Comparison of ENCODE assay signal across 8 mouse cellular contexts in the genomic region with DNA sequence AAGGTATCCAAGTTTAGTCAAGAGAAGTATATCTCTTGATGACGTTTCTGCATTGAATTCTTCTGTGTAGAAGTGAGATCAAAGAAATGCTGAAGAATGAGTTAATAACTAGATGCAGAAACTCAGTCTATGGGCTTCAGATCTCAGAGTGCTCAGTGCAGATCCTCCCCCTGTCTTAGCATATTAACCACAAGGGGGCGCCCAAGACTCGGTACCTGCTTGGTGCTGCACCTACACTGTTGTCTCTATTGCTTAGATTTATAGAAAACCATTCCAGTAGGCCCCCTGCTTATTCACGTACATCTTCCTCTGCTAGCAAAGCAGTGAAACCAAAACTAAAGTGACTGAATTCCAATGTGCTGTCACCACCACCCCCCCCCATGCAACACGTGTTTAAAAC.
DNase-seq lines count a peak whose midpoint lies in the region; ATAC-seq and TF ChIP-seq lines count a peak whose summit lies in the region.

No protein-coding gene starts in this region.

- peak; percentile 52 to 55 for DNase-seq in B cell, adult 2 months
- peak; percentile 6 for DNase-seq in Patski (ENCODE audit: low read depth, low spot score)
- peak; percentile 86 for DNase-seq in cerebellum, adult 9-10 months
- DNase-seq in kidney, postnatal 10 days: peak; percentile 80
- peak; percentile 7 for DNase-seq in liver, embryonic 13.5 days
- peak; percentile 13 for DNase-seq in yolk sac, embryonic 10.5 days (ENCODE audit: low spot score)

- H3K4me2 ChIP-seq in liver, embryonic 13.5 days: no peak overlapping the region
- H3K4me2 ChIP-seq in neural tube, embryonic 14.5 days (ENCODE audit: low read depth, low read length): no peak overlapping the region

- POLR2A ChIA-PET in Patski (lab: Charles Lee): interaction anchor here (0.6 kb wide), 1 partner anchor 75 kb away, joined by 5 read pairs; no protein-coding TSS in a partner anchor

- H3K36me3 ChIP-seq in liver, embryonic 13.5 days: no peaks in the 10 kb centered on the region
- no peaks in the 10 kb centered on the region for H3K36me3 ChIP-seq in neural tube, embryonic 14.5 days (ENCODE audit: control insufficient read depth, insufficient read depth, low read length)

- H3K27me3 ChIP-seq in Patski: peaks cover 28% of the 10 kb centered on the region
- no peaks in the 10 kb centered on the region for H3K27me3 ChIP-seq in liver, embryonic 13.5 days
- H3K27me3 ChIP-seq in neural tube, embryonic 14.5 days (ENCODE audit: control insufficient read depth, insufficient read depth, low read length): no peaks in the 10 kb centered on the region

- peak; percentile 83 for TF ChIP-seq CTCF in Patski (IDR thresholded peaks at IDR 0.05)

- no peaks in the 10 kb centered on the region for H3K9me3 ChIP-seq in liver, embryonic 13.5 days (replicated peaks)
- H3K9me3 ChIP-seq in neural tube, embryonic 14.5 days (ENCODE audit: control insufficient read depth, low read length): no peaks in the 10 kb centered on the region

- CTCF ChIA-PET in Patski (lab: Charles Lee): interaction anchor here (1.0 to 1.4 kb wide), 5 partner anchors 73 to 332 kb away, joined by 3 to 10 read pairs (median 3); no protein-coding TSS in a partner anchor

- H3K9ac ChIP-seq in liver, embryonic 13.5 days: no peak overlapping the region
- H3K9ac ChIP-seq in neural tube, embryonic 14.5 days (replicated peaks; ENCODE audit: low read depth, low read length): no peak overlapping the region

- H3K4me3 ChIP-seq in liver, embryonic 13.5 days (replicated peaks): no peak overlapping the region
- H3K4me3 ChIP-seq in neural tube, embryonic 14.5 days (ENCODE audit: low read depth, low read length): no peak overlapping the region

- in situ Hi-C loops in Patski (cut with MboI; ENCODE audit: low pct_unique_long_range_greater_than_20kb): loop anchor here (5.0 to 10.0 kb wide), 3 partner anchors 73 to 335 kb away; no protein-coding TSS in a partner anchor

- H3K4me1 ChIP-seq in liver, embryonic 13.5 days (replicated peaks): no peaks in the 10 kb centered on the region
- H3K4me1 ChIP-seq in neural tube, embryonic 14.5 days (ENCODE audit: control insufficient read depth, insufficient read depth, low read length): peaks cover 11% of the 10 kb centered on the region; the same call in 1 of the 2 replicates

- ATAC-seq in Patski: peak; percentile 85
- ATAC-seq in frontal cortex, adult (ENCODE audit: low TSS enrichment): peak; percentile 84
- no peak for ATAC-seq in liver, embryonic 13.5 days (ENCODE audit: low read depth)
- ATAC-seq in neural tube, embryonic 14.5 days (ENCODE audit: low read depth): peak; percentile 79; the same call in 1 of the 2 replicates

- no peak overlapping the region for H3K27ac ChIP-seq in liver, embryonic 13.5 days
- H3K27ac ChIP-seq in neural tube, embryonic 14.5 days (ENCODE audit: low read depth, low read length): no peak overlapping the region

- WGBS in liver, embryonic 13.5 days (ENCODE audit: insufficient replicate concordance): 19% methylated on average over 5 of the region's 5 CpGs
- WGBS in neural tube, embryonic 14.5 days: 21% methylated on average over 5 of the region's 5 CpGs

Comparison
In these comparisons a context has a peak if more than half of its experiments do, and no peak if none do; other contexts are left out.
1. DNase-seq: peak in every context shown above with its lines; median percentile 86 in cerebellum, adult 9-10 months; 80 in kidney, postnatal 10 days; 54 in B cell, adult 2 months; 13 in yolk sac, embryonic 10.5 days; 7 in liver, embryonic 13.5 days; 6 in Patski.